Mouse (Mus musculus) left cerebral cortex, postnatal 25 days (tissue): Measurements from ENCODE around the gene Dnajc5. TPM values are rescaled to one million over a fixed set of nuclear protein-coding genes. Genes with fewer than 3 reads are reported as not detected.

Experiments
- DNase-seq, 2 experiments: peaks; one replicate each; pipeline ENCODE4 v3.0.0; 2022; ENCODE audit warnings: low spot score in 2 of 2, mixed read lengths in 1 of 2
- intact Hi-C: fragments of 180-260 bp; cut with DNase I; formaldehyde crosslinking; loops from one replicate; pipeline ENCODE4 v1.15.1; 2025
- total RNA-seq, 2 experiments: library from RNA; stranded (reverse); gene quantifications; 2 replicates each; pipeline ENCODE4 v1.2.3; 2021

Dnajc5 gene
- total RNA-seq, 2 experiments from 2014 or later, result 289 to 296 TPM

GRCm38 (mm10) chr2:181497548-181497875, 22.8 kb upstream of the Dnajc5 start:
- DNase-seq, result peak; percentile 26 to 44
- intact Hi-C loops, result loop anchor here (1.0 to 5.0 kb wide), 3 partner anchors 23 to 105 kb away; partner anchors contain the start of genes Dnajc5 and Zbtb46

DNA sequence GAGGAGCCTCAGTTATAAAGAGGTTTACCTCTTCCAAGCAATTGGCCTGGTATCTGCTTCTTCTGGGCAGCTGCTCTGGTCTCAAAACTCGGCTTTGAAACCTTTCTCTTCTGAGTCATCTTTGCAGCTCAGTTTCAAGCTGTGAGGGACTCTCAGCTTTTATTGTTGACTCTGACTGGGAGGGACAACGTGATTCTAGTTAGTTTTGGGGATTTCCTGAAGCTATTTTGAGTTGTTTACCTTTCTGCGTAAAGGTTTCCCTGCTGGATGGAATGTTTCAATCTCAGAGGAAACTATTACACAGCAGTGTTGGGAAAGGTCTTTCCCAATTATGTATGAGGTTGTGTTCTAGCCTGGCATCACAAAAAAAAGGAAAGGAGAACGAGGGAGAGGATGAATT, 21.6 kb upstream of the Dnajc5 start:
- intact Hi-C loops, result loop anchor here (5.0 kb wide), 1 partner anchor 106 kb away; no protein-coding TSS in a partner anchor
- DNase-seq, result no peak

DNA sequence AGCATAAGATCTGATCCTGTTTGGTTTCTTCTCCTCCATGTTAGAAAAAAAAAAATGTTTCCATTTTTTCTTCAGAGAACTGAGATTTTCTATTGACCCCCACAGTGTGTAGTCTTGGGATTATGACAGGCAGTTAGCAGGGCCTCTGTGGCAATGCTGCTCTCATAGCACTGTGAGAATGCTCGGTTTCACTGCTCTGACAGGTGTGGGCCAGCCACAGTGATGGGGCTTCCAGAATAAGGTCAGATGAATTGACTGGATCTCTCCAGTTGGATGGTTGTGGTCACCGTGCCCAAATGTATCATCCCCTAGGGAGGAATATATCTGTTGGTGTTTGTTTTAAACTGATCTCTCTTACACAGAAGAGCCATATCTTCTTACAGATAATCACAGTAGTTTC, 11.1 kb upstream of the Dnajc5 start:
- intact Hi-C loops, result no loop called here
- no peak for DNase-seq

DNA sequence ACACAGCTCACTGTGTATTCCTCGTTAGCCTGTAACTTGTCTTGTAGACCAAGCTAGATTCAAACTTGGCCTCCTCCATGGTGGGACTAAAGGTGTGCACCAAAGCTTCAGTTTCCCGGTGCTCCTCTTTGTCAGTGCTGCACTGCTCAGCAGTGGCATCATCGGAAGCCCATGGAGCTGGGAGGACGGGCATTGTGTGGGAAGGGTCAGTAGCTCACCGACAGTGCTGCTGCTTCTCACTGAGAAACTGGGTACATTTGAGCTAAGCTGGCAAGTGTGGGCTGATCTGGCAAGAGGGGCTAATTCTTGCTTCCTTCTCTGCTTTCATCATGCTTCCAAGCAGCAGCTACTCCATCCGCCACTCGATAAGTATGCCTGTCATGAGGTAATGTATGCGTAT, 9.1 kb upstream of the Dnajc5 start:
- intact Hi-C loops, result no loop called here
- no peak for DNase-seq

- DNase-seq, result no peak
- intact Hi-C loops, result no loop called here
Observed at GRCm38 (mm10) chr2:181519201-181519600, 1.1 kb upstream of the Dnajc5 start.

GRCm38 (mm10) chr2:181520936-181521227, 597 bp downstream of the Dnajc5 start:
- intact Hi-C loops, result loop anchor here (1.0 to 10.0 kb wide), 3 partner anchors 24 to 154 kb away; partner anchors contain the start of genes Sox18 and Tpd52l2
- no peak for DNase-seq

DNA sequence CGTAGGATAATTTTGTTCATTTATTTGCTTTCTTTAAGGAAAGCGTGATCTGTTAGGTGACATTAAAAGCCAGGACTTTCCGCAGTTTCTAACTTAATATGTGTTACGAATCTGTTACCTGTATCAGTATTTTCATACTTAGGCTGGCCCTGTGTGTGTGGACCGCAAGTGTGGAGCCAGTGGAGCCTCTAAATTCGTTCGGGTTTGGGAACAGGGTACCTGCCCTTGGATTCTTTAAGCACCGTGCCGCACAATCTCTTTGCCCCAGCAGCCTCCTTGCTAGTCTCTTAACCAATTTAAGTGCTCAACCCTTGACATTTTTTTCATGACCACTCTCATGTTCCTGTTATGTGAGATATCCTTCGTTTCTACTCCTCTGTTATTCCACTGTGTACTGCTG, 1.2 kb downstream of the Dnajc5 start:
- DNase-seq, result no peak
- intact Hi-C loops, result loop anchor here (10.0 kb wide), 1 partner anchor 153 kb away; the partner anchor contains the start of gene Sox18

GRCm38 (mm10) chr2:181522811-181523210, 2.5 kb downstream of the Dnajc5 start:
- intact Hi-C loops, result loop anchor here (10.0 kb wide), 1 partner anchor 152 kb away; the partner anchor contains the start of gene Sox18
- peak in 1 of 2 experiments; percentile 32 for DNase-seq

DNA sequence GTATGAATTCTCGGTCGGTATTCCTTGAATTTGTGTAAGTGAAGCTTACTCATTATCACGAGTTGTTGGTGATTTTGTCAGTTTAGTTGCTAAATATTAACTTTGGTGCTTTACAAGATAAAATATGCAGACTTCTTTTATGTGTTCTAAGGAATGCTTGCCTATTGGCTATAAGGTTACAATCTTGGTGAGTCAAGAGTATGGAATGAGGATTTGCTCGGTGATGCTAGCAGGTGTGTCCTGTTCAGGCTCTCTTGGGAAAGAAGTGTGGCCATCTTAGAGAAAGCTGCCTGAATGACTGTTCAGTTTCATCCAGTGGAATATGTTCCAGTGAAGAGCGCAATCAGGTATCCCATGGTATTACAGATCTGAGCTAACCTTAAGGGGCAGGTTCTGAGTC, 5.2 kb downstream of the Dnajc5 start:
- intact Hi-C loops, result loop anchor here (10.0 kb wide), 1 partner anchor 149 kb away; the partner anchor contains the start of gene Sox18

GRCm38 (mm10) chr2:181529076-181529475, 8.8 kb downstream of the Dnajc5 start:
- intact Hi-C loops, result loop anchor here (10.0 kb wide), 1 partner anchor 146 kb away; the partner anchor contains the start of gene Sox18
- DNase-seq, result no peak

More for the DNA sequence above, 5.2 kb downstream of the Dnajc5 start:
- no peak for DNase-seq

GRCm38 (mm10) chr2:181532589-181532988, 12.3 kb downstream of the Dnajc5 start:
- DNase-seq, result no peak
- intact Hi-C loops, result no loop called here

GRCm38 (mm10) chr2:181536410-181536809, 16.1 kb downstream of the Dnajc5 start:
- intact Hi-C loops, result loop anchor here (5.0 kb wide), 1 partner anchor 56 kb away; the partner anchor contains the start of genes Prpf6 and Zfp512b

DNA sequence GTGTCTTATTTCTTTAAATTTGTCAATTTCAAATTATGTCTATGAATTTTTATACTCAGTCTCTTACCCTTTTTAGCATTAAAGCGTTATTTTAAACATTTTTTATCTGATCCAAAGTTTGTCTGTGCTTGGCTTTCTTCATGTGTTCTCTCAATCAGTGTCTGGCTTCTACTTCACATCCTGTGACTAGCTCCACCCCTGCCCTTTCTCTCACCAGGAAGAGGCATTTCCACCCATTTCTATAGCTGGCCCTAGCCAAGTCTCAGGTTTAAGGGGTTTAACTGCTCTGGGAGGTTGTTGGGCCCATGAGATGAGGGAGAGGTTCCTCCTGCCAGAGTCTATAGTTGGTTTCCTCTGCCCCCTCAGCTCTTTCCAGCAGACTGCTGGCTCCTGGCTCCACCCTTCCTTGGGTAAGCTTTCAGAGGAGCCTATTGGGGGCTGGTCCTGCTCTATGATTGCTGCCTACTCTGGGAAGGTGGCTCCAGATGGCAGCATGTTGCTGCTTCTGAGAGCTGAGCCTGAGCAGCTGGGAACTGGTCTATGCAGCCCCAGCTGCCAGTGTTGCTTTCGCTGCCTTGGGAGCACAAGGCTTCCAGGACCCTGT, 17.3 kb downstream of the Dnajc5 start:
- peak; percentile 68 to 94 for DNase-seq
- intact Hi-C loops, result loop anchor here (5.0 kb wide), 1 partner anchor 55 kb away; the partner anchor contains the start of genes Prpf6 and Zfp512b

More at GRCm38 (mm10) chr2:181536410-181536809, 16.1 kb downstream of the Dnajc5 start:
- DNase-seq, result no peak

DNA sequence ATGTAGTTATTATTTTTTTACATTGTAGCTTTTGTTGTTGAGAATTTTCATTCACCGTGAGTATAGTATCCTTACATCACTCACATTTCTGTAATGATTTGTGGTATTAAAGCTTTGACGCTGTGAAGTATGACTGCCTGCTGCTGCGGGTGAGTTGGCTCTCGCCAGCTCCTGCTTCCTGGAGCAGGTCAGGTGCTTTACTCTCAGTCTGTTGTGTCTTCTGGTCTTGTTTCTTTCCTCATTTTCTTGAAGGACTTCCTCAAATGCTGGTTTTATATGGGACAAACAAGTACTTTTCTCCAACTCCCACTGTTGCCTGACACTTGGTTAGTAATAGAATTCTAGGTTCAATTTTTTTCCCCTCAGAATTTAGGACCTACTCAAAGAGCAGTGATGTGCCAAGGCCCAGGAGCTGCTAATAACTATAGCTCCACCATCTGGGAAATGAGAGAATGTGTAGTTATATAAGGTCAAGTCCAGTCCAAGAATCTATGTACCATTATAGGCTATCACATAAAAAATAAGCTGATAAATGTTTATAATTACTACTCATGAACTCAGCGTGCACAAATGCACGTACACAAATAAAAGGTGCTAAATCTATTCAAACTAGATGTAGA, 21.6 kb downstream of the Dnajc5 start:
- DNase-seq, result no peak
- intact Hi-C loops, result no loop called here

GRCm38 (mm10) chr2:181546142-181546541, 25.9 kb downstream of the Dnajc5 start:
- no peak for DNase-seq
- intact Hi-C loops, result no loop called here

GRCm38 (mm10) chr2:181548227-181548626, 27.9 kb downstream of the Dnajc5 start:
- no peak for DNase-seq
- intact Hi-C loops, result no loop called here

- intact Hi-C loops, result no loop called here
- no peak for DNase-seq
Observed at GRCm38 (mm10) chr2:181548682-181549081, 28.4 kb downstream of the Dnajc5 start.

- DNase-seq, result no peak
Observed at GRCm38 (mm10) chr2:181550233-181550632, 29.9 kb downstream of the Dnajc5 start.

DNA sequence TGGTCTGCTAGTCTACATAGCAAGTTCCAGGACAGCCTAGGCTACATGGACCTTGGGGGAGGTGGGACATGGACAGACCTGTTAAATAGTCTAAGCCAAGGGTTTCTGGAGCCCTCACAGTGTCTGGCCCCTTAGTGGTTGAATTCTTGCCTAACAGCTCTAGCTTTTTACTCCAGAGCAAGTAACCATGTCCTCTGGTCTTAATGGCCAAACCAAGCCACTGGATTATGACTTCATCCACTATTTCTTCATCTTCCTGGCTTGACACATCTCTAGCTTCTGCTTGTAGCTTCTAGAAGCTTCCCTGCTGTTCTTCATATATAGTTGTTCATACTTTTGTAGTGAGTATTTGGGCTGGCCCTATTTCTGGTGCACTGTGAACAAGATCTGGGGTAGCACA, 33.5 kb downstream of the Dnajc5 start:
- no peak for DNase-seq
- intact Hi-C loops, result no loop called here

More at GRCm38 (mm10) chr2:181550233-181550632, 29.9 kb downstream of the Dnajc5 start:
- intact Hi-C loops, result no loop called here

- intact Hi-C loops, result no loop called here
- DNase-seq, result no peak
Observed at GRCm38 (mm10) chr2:181567338-181567737, 47.1 kb downstream of the Dnajc5 start.
